Comparison of ENCODE assay signal across 8 mouse cellular contexts in genomic region chr17:4907181-4907752, GRCm38 (mm10).
A peak's percentile ranks its signal among the peaks of the same experiment; 100 is the strongest.
DNase-seq lines count a peak whose midpoint lies in the region; ATAC-seq and TF ChIP-seq lines count a peak whose summit lies in the region.

No protein-coding gene starts in this region.

- intact Hi-C loops in heart, adult 2 months (cut with DNase I): loop anchor here (2.0 kb wide), 1 partner anchor 128 kb away; no protein-coding TSS in a partner anchor

- TF ChIP-seq CTCF in heart, adult 2 months (IDR thresholded peaks at IDR 0.05): peak; percentile 37

- 1% methylated on average over 14 of the region's 14 CpGs for WGBS in heart, adult 2 months
- WGBS in limb, embryonic 15.5 days: under 1% methylated on average over 14 of the region's 14 CpGs

- H3K4me1 ChIP-seq in heart, adult 2 months (ENCODE audit: control insufficient read depth, insufficient read depth, low read length): peaks cover 1% of the 10 kb centered on the region; the same call in 1 of the 2 replicates
- H3K4me1 ChIP-seq in limb, embryonic 15.5 days: peaks cover 14% of the 10 kb centered on the region

- TF ChIP-seq EP300 in heart, adult 2 months (IDR thresholded peaks at IDR 0.05; ENCODE audit: insufficient read depth, low read depth, low read length): no peak

- no peaks in the 10 kb centered on the region for H3K9me3 ChIP-seq in limb, embryonic 15.5 days

- H3K27ac ChIP-seq in heart, adult 2 months: peak overlapping the region; percentile 97
- peak overlapping the region; percentile 98 for H3K27ac ChIP-seq in limb, embryonic 15.5 days

- no peaks in the 10 kb centered on the region for H3K36me3 ChIP-seq in heart, adult 2 months (ENCODE audit: control insufficient read depth, insufficient read depth, low read length)
- H3K36me3 ChIP-seq in limb, embryonic 15.5 days: no peaks in the 10 kb centered on the region
- H3K36me3 ChIP-seq in myocyte (ENCODE audit: control insufficient read depth, insufficient read depth): no peaks in the 10 kb centered on the region

- no peaks in the 10 kb centered on the region for H3K27me3 ChIP-seq in heart, adult 2 months (ENCODE audit: control insufficient read depth, insufficient read depth, low read length)
- no peaks in the 10 kb centered on the region for H3K27me3 ChIP-seq in limb, embryonic 15.5 days
- peaks cover 9% of the 10 kb centered on the region for H3K27me3 ChIP-seq in myocyte (ENCODE audit: control insufficient read depth, insufficient read depth, insufficient read length)

- peak overlapping the region; percentile 83 for H3K9ac ChIP-seq in heart, adult 2 months (ENCODE audit: low read depth, low read length)
- no peak overlapping the region for H3K9ac ChIP-seq in limb, embryonic 15.5 days

- TF ChIP-seq POLR2A in heart, adult 2 months (IDR thresholded peaks at IDR 0.05; ENCODE audit: insufficient read depth, low read depth, low read length): no peak
- no peak for TF ChIP-seq POLR2A in myocyte (IDR thresholded peaks at IDR 0.05; ENCODE audit: insufficient read length, low read depth)

- H3K79me2 ChIP-seq in heart, adult 2 months (replicated peaks; ENCODE audit: control insufficient read depth, insufficient read depth, low read length): no peaks in the 10 kb centered on the region
- no peaks in the 10 kb centered on the region for H3K79me2 ChIP-seq in myocyte (ENCODE audit: control insufficient read depth, insufficient read depth)

- H3K4me2 ChIP-seq in limb, embryonic 15.5 days: peak overlapping the region; percentile 62
- H3K4me2 ChIP-seq in myocyte (ENCODE audit: low read depth): peak overlapping the region; percentile 81

- no peak for ATAC-seq in limb, embryonic 15.5 days (ENCODE audit: insufficient number of reproducible peaks, low FRiP score, low TSS enrichment, low read depth)

- peak overlapping the region; percentile 50 for H3ac ChIP-seq in myocyte (ENCODE audit: control insufficient read depth, insufficient read length)

- peak; percentile 68 for DNase-seq in 416B (ENCODE audit: low read depth)
- peak; percentile 22 for DNase-seq in MEL-GATA-1-ER (ENCODE audit: extremely low read depth, low read depth)
- peak; percentile 73 for DNase-seq in cerebellum, adult 9-11 months
- peak; percentile 31 to 50 for DNase-seq in heart, adult 2 months
- peak; percentile 41 for DNase-seq in kidney, adult 18-20 months
- DNase-seq in thymus, postnatal 36 days: peak; percentile 10 to 29

- peak overlapping the region; percentile 89 for H3K4me3 ChIP-seq in heart, adult 2 months
- peak overlapping the region; percentile 56 for H3K4me3 ChIP-seq in limb, embryonic 15.5 days
- H3K4me3 ChIP-seq in myocyte: peak overlapping the region; percentile 45

TF ChIP-seq in myocyte, 11 proteins besides CTCF, POLR2A, EP300 and RAD21:
- TF ChIP-seq TCF3 (IDR thresholded peaks at IDR 0.05; ENCODE audit: insufficient read length, low read depth) (no peak), USF1 (IDR thresholded peaks at IDR 0.05; ENCODE audit: low read depth) (no peak)

Comparison
In these comparisons a context has a peak if more than half of its experiments do, and no peak if none do; other contexts are left out.
1. DNase-seq: peak in every context shown above with its lines; median percentile 73 in cerebellum, adult 9-11 months; 68 in 416B; 41 in kidney, adult 18-20 months; 40 in heart, adult 2 months; 22 in MEL-GATA-1-ER; 20 in thymus, postnatal 36 days.